ENCODE assay signal across 8 mouse cellular contexts in genomic region chr12:108893715-108894431, GRCm38 (mm10). TPM values are rescaled to one million over a fixed set of nuclear protein-coding genes. Genes with fewer than 3 reads are reported as not detected.
DNase-seq lines count a peak whose midpoint lies in the region; ATAC-seq and TF ChIP-seq lines count a peak whose summit lies in the region.

TSS of gene Wars (minus strand) at chr12:108894174.

- TF ChIP-seq POLR2A in ES-Bruce4 (IDR thresholded peaks at IDR 0.05; ENCODE audit: insufficient read depth, low read length): peak; percentile 92

- H3K27ac ChIP-seq in ES-Bruce4 (ENCODE audit: insufficient read depth, low read length): 0 out of 2 replicates have a peak within 1 kb of the TSS, but pooled peaks have one; percentile 3
- H3K27ac ChIP-seq in forebrain, embryonic 13.5 days: no peak within 1 kb of the TSS
- peak within 1 kb of the TSS; percentile 76 for H3K27ac ChIP-seq in liver, postnatal 0 days (ENCODE audit: low read depth)
- 0 out of 2 replicates have a peak within 1 kb of the TSS, but pooled peaks have one; percentile 24 for H3K27ac ChIP-seq in neural tube, embryonic 14.5 days (ENCODE audit: low read depth, low read length)

- H3K4me1 ChIP-seq in ES-Bruce4 (ENCODE audit: control insufficient read depth, insufficient read depth, low read length): no peaks in the 10 kb centered on the region
- peaks cover 22% of the 10 kb centered on the region for H3K4me1 ChIP-seq in forebrain, embryonic 13.5 days
- H3K4me1 ChIP-seq in liver, postnatal 0 days (ENCODE audit: insufficient read depth): peaks cover 13% of the 10 kb centered on the region
- H3K4me1 ChIP-seq in neural tube, embryonic 14.5 days (ENCODE audit: control insufficient read depth, insufficient read depth, low read length): peaks cover 12% of the 10 kb centered on the region

- no peak for TF ChIP-seq CTCF in ES-Bruce4 (IDR thresholded peaks at IDR 0.05; ENCODE audit: low read depth, low read length)
- no peak for TF ChIP-seq CTCF in liver, postnatal 0 days (IDR thresholded peaks at IDR 0.05; ENCODE audit: low read depth)

- peak; percentile 97 to 98 for DNase-seq in heart, postnatal 10 days
- DNase-seq in large intestine, adult 2 months (ENCODE audit: low read depth, low spot score): peak; percentile 87
- peak; percentile 96 for DNase-seq in liver, postnatal 0 days
- DNase-seq in testis, postnatal 10 days (ENCODE audit: low spot score): peak; percentile 93

- peak; percentile 99 for ATAC-seq in cerebellum, adult (ENCODE audit: insufficient number of reproducible peaks, low FRiP score, low TSS enrichment)
- peak; percentile 100 for ATAC-seq in forebrain, embryonic 13.5 days
- peak; percentile 100 for ATAC-seq in liver, postnatal 0 days
- ATAC-seq in neural tube, embryonic 14.5 days (ENCODE audit: low read depth): peak; percentile 100

- peak within 1 kb of the TSS; percentile 100 for H3K4me3 ChIP-seq in ES-Bruce4 (ENCODE audit: low read depth, low read length)
- peak within 1 kb of the TSS; percentile 94 for H3K4me3 ChIP-seq in forebrain, embryonic 13.5 days
- peak within 1 kb of the TSS; percentile 88 for H3K4me3 ChIP-seq in liver, postnatal 0 days (ENCODE audit: low read depth, low read length)
- H3K4me3 ChIP-seq in neural tube, embryonic 14.5 days (ENCODE audit: low read depth, low read length): peak within 1 kb of the TSS; percentile 75

- H3K4me2 ChIP-seq in forebrain, embryonic 13.5 days: peak within 1 kb of the TSS; percentile 81
- peak within 1 kb of the TSS; percentile 97 for H3K4me2 ChIP-seq in liver, postnatal 0 days (ENCODE audit: low read depth, low read length)
- peak within 1 kb of the TSS; percentile 94 for H3K4me2 ChIP-seq in neural tube, embryonic 14.5 days (ENCODE audit: low read depth, low read length)

- WGBS in forebrain, embryonic 13.5 days: under 1% methylated on average over 52 of the region's 58 CpGs
- under 1% methylated on average over 58 of the region's 58 CpGs for WGBS in large intestine, adult 2 months
- under 1% methylated on average over 56 of the region's 58 CpGs for WGBS in liver, postnatal 0 days (ENCODE audit: insufficient replicate concordance)
- WGBS in neural tube, embryonic 14.5 days: under 1% methylated on average over 49 of the region's 58 CpGs

- peak within 1 kb of the TSS; percentile 81 for H3K9ac ChIP-seq in ES-Bruce4 (ENCODE audit: low read depth, poor library complexity, severe bottlenecking)
- H3K9ac ChIP-seq in forebrain, embryonic 13.5 days: peak within 1 kb of the TSS; percentile 83
- peak within 1 kb of the TSS; percentile 82 for H3K9ac ChIP-seq in liver, postnatal 0 days (replicated peaks)
- H3K9ac ChIP-seq in neural tube, embryonic 14.5 days (replicated peaks; ENCODE audit: low read depth, low read length): peak within 1 kb of the TSS; percentile 73

- no peaks in the 10 kb centered on the region; the same call in none of the 2 replicates for H3K36me3 ChIP-seq in ES-Bruce4 (ENCODE audit: control insufficient read depth, insufficient read depth, low read length, poor library complexity, severe bottlenecking)
- H3K36me3 ChIP-seq in forebrain, embryonic 13.5 days (ENCODE audit: poor library complexity, severe bottlenecking): peaks cover 17% of the 10 kb centered on the region
- peaks cover 2% of the 10 kb centered on the region; the same call in 1 of the 2 replicates for H3K36me3 ChIP-seq in liver, postnatal 0 days (replicated peaks; ENCODE audit: insufficient read depth, low read length)
- H3K36me3 ChIP-seq in neural tube, embryonic 14.5 days (ENCODE audit: control insufficient read depth, insufficient read depth, low read length): 0 out of 2 replicates have a peak, but pooled peaks cover 3% of the 10 kb centered on the region

- intact Hi-C loops in heart, postnatal 10 days (cut with DNase I): loop anchor here (2.0 kb wide), 3 partner anchors 57 to 129 kb away; partner anchors contain the start of gene Slc25a47

- no peak for TF ChIP-seq EP300 in ES-Bruce4 (IDR thresholded peaks at IDR 0.05; ENCODE audit: insufficient read depth, low read depth, low read length)
- TF ChIP-seq EP300 in liver, postnatal 0 days (IDR thresholded peaks at IDR 0.05; ENCODE audit: low read depth): no peak

- H3K27me3 ChIP-seq in ES-Bruce4 (ENCODE audit: control insufficient read depth, insufficient read depth, low read length, poor library complexity, severe bottlenecking): no peaks in the 10 kb centered on the region
- H3K27me3 ChIP-seq in forebrain, embryonic 13.5 days: no peaks in the 10 kb centered on the region
- H3K27me3 ChIP-seq in liver, postnatal 0 days (ENCODE audit: insufficient read depth, low read length): no peaks in the 10 kb centered on the region
- H3K27me3 ChIP-seq in neural tube, embryonic 14.5 days (ENCODE audit: control insufficient read depth, insufficient read depth, low read length): no peaks in the 10 kb centered on the region

- H3K9me3 ChIP-seq in ES-Bruce4 (replicated peaks; ENCODE audit: control insufficient read depth, insufficient read depth, low read length, poor library complexity, severe bottlenecking): no peaks in the 10 kb centered on the region
- H3K9me3 ChIP-seq in forebrain, embryonic 13.5 days (replicated peaks): no peaks in the 10 kb centered on the region
- H3K9me3 ChIP-seq in liver, postnatal 0 days (ENCODE audit: low read length): no peaks in the 10 kb centered on the region
- no peaks in the 10 kb centered on the region for H3K9me3 ChIP-seq in neural tube, embryonic 14.5 days (ENCODE audit: control insufficient read depth, low read length)

RNA-seq across cellular contexts. Expression of gene Wars, which starts in this region (rescaled TPM):
- polyA plus RNA-seq in ES-Bruce4 (2011; ENCODE audit: insufficient read depth, insufficient read length, low read depth, missing spikeins): 68.0 and 71.4 TPM in 2 replicates
- 103 and 111 TPM in 2 replicates for polyA plus RNA-seq in forebrain, embryonic 13.5 days (2015; fragmentation: Nextera tagmentation; extraction: Ambion mirVana)
- total RNA-seq in heart, postnatal 10 days (2021): 10 to 100 TPM; 44.2 to 45.3 TPM
- 123 and 126 TPM in 2 replicates for polyA plus RNA-seq in large intestine, adult 2 months (2012; rRNA removed)
- 13.8 and 15.9 TPM in 2 replicates for polyA plus RNA-seq in liver, postnatal 0 days (2015; fragmentation: Nextera tagmentation; extraction: Ambion mirVana)
- 102 and 110 TPM in 2 replicates for polyA plus RNA-seq in neural tube, embryonic 14.5 days (2014; fragmentation: Nextera tagmentation; extraction: Ambion mirVana)
